Mouse (Mus musculus) adrenal gland (tissue): ENCODE measurements around the gene a.
"Not testable (repeated sequence)": the region's sequence is repeated elsewhere in the genome, so short reads cannot be mapped to it uniquely, and the experiment has no call there.

Source experiments
- intact Hi-C: fragments of 180-260 bp; cut with DNase I; formaldehyde crosslinking; loops from one replicate; pipeline ENCODE4 v1.15.1; 2025

The a gene

DNA sequence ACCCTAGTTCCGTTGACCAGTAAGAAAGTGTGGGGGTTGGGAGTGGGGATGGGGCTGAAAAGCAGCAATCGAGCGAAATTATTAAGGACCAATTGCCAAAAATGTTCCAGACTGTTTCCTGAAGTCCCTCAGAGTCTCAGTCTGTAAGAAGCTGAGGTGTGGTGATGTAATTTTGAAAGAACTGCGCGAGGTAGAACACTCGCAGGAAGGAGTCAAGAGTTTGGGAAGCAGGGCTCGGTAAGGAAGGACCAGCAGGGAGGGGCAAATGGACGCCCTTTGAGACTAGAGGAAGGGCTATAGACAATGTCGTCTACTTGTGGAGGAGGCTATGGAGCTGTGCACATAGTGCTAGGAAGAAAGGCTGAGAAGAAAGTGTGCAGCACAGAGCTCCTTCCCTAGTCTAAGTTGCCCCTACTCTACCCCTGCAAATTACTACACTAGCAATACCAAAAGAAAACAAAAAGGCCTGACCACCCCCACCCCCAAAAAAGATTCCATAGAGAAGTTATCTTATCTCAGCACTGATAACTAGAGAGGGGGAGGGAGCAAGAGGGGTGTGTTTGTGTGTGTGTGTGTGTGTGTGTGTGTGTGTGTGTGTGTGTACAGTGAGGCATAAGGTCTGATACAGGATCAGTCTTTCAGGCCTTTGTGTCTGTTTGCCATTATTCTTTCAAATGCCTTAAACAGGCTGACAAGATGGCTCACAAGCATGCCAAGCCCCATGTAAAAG, 260.6 kb downstream of the a start:
- intact Hi-C loops = no loop called here

DNA sequence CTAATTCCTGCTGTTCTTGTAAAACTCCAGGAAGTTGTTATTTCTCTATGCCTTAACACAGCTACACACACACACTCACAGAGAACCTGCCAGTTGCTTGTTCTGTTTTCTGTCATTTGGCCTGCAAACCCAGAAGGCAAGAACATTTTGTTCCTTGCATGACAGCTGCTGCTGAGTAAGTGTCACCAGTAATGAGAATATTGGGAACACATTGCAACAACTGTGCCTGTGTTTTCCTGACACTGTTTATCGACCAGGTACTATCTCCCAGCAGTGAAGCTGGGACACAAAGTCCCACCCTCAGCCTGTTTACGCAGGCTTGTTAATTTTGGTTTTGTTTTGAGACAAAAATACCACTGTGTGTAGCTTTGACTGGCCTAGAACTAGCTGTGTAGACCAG, 261.5 kb downstream of the a start:
- intact Hi-C loops = no loop called here

DNA sequence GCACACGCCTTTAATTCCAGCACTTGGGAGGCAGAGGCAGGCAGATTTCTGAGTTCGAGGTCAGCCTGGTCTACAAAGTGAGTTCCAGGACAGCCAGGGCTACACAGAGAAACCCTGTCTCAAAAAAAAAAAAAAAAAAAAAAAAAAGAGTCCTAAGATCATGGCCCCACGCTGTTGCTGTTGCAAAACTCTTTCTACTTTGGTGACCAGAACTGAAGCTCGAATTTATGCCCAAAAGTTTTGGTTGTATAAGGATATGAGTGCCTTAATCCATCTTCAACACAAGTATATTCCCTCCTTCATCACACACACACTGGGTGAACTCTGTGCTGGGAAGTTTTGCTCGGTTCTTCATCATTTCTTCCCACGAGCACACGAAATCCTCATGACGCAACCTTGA, 262.3 kb downstream of the a start:
- intact Hi-C loops = not testable (repeated sequence)

DNA sequence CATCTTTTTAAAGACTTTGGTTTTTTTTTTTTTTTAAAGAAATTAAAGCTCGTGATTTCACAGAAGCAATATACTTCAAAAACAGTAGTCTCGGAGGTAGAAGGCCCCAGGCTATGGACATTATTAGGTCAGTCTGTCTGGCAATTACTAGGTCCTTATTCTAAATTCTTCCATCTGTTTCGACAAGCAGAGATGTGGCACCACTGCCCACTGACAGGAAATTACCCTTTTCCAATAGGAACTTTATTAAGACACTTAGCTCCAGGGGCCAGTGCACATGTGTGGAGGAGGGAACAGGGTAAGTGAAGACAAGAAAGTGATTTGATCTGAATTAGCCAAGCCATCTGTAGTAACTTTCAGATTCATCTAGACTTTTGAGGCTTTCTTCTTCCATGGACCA, 263.5 kb downstream of the a start:
- intact Hi-C loops = no loop called here

DNA sequence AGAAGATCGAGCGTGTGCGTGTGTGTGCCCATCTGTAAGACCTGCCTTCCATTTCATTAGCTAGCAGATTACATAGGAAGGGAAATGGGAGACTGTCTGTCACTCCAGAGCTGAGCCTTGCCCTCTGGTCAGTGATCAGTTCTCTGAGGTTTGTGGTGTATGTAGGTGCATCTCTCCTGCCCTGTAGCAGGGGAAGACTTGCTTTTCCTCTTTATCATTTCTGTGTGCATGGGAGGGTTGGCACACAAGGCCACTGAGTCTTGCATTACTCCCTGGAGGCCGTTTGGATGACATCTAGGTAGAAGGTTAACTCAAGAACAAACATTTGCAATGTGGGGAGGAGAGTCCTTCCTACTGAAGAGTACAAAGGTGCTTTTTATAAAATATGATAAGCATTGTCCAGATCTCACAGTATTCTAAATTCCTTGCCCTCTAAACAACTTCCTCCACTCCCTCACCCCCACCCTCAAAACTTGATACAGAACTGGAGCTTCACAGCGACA, 264.9 kb downstream of the a start:
- intact Hi-C loops = no loop called here

DNA sequence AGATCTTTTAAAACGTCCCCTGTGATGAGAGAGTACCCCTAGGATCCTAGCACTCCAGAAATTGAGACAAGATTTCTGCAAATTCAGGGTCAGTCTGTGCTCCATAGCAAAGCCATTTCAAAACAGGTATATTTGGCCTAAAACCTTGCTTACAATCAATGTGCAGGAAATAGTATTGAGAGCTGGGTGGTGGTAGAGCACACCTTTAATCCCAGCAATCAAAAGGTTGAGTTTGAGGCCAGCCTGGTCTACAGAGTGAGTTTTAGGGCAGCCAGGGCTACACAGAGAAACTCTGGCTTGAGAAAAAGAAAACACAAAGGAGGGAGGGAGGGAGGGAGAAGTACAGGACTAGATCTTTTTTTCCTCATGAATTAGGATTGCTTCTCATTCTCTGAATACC, 266.2 kb downstream of the a start:
- intact Hi-C loops = no loop called here

DNA sequence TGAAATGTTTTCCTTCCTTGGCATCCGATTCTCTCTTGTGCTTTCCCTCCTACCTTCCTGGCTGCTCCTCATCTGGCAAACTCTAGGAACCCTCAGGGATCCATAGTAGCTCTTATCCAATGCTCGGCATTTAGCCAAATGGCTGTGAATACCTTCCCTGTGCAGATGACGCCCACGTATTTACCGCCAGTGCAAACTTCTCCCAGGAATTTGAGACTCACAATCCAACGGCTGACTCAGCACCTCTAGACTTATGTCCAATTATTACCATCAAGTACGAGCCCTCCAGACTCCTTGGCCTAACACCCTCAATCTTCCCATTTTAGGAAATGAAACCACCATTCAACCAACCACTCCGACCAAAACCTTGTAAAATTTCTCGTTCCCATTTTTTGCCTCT, 279.8 kb downstream of the a start:
- intact Hi-C loops = no loop called here

DNA sequence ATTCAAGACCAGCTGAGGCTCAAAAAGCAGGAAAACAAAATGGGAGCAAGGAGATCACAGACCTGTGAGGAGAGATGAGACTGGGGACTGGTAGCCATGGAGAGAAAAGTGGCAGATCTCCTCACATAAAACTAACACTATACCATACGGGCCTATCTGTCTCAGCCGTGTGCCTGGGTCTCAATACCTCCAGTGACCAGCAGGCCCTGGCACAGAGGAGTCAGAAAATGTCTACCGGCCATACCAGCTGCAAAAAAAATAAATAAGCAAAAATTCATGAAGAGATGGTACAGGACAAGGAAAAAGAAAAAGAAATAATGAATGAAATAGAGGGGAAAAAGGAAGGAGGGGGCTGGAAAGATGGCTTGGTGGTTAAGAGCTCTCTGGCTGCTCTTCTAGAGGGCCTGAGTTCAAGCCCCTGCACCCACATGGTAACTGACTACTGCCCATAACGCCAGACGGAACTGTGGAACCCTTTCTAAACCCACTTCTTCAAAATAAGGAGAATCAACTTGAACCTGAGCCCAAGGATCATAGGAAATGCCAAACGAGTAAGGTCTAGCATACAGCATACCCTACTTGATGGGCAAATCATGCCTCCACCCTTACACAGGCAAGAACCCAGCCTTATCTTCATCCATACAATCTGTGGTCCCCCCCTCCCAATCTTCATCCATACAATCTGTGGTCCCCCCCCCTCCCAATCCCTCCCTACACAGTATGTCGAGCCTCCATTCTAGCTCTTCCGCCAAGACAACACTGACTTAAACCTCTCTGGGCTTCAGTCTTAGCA, 281.3 kb downstream of the a start:
- intact Hi-C loops = no loop called here

DNA sequence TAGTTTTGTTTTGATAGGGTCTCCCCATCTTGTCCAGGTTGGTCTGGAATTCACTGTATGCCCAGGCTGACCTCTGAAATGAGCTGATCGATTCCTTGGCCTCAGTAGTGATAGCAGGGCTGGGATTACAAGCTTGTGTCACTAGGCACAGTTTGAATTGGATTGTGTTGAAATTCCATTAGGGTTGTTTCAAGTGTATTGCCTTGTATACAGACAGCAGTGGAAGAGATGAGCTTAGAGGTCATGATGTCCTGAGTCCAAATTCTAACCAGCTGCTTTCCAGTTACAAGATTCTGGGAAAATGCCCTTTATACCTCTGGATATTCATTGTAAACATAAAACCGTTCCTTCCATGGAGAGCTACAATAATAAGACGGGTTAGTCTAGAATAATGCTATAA, 282.1 kb downstream of the a start:
- intact Hi-C loops = no loop called here

DNA sequence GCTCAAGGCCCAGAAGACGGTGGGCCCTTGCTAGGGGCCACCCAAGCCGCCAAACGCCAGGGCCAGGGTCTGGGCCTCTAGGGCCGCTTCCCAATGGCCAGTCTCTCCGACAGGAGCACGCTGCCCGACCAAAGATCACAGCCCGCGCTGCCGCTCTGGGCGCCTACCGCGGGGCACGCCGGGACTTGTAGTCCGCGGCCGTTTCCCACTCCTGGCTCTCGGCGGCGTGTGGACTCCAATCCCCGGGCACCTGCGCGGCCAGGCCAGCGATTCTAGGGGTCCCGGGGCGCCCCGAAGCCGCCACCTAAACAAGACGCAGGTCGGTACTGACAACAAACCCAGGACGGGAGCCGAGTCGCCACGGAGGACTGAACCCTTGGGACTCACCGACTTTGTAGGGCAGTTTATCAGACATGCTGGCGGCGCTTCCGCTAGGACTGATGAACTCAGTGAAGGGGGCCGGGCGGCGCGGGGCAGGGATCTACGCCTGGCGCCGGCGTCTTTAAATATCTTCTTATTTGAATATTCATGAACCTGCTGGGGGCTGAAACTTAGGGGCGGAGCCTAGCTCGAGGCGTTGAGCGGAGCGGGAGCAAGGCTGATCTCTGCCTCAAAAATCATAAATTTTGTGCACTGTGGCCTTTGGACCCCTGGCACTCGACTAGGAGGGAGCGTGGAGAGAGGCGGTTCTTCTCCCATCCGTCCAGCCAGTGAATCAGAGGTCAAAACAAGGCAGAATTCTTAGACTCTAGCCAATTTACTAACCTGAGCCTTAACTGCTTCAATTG, 283.0 kb downstream of the a start, which contains the start of gene Ahcy:
TSS of gene Ahcy (minus strand) at position 520 of the 788 bp plus-strand sequence.
- intact Hi-C loops = no loop called here

DNA sequence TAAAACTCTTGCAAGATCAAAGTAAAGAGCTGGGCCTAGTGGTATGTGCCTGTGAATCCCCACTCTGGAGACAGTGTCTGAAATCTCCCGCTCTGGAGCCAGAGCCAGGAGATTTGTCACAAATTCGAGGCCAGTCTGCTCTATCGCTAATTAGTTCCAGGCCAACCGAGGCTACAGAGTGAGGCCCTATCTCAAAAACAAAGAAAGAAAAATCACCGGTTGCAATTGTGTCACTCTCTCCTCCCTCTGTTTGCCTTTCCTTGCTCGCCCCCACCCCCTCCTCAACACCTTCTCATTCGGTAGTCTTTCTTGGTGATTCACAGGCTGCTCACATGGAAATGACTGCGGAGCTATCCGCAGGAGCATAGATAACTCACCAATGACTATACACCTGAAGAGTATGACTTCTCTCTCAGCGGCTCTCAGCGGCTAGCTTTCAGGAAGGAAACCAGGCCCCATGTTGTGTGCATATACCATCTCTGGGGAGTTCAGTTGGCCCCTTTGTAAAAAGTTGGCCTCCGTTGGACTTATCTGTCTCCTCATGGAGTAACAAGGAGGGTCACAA, 283.6 kb downstream of the a start:
- intact Hi-C loops = no loop called here

DNA sequence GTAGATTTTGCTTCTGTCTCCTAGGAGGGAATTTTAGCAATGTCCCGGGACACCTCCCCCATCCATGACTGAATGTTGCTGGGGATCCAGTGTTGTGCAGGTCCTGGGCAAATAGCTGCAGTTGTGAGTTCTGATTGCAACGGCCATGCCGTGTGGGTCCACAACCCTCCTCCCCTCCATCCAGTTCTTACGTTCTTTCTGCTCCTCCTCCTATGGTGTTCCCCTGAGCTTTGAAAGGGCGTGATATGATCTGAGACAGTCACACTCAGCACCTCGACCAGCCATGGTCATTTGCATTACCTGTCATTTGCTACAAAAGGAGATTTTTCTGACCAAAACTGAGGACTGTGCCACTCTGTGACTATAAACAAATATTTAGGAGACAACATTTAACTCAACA, 284.4 kb downstream of the a start:
- intact Hi-C loops = no loop called here

DNA sequence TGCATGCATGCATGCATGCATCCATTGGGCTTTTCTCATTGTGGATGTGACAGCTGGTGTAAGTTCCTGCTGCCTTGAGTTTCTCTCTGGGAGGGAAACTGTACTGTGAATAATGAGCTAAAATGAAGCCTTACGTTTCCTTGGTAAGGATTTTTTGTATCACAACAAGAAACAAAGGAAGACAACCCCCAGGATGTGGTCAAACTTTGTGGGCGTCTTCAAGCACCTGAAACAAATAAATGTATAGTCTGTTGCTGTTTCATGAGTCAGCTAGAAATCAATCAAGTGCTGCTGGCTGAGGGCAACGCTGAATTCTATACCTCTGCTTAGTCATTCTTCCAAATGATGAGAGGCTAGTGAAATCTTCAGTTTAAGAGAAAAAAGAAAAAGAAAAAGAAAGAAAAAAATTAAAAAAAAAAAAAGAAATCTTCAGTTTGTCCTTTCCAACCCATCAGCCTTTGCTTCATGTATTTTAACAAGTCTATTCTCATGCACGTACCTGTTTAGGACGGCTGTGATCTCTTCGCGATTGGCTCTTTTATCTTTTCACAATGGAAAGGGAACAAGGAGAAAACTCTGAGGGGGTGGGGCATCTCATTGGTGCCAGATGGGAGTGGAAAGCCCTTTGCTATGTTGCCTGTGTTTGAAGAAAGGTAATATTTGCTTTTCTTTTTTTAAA, 288.4 kb downstream of the a start:
- intact Hi-C loops = loop anchor here (5.0 kb wide), 2 partner anchors 93 to 113 kb away; no protein-coding TSS in a partner anchor

DNA sequence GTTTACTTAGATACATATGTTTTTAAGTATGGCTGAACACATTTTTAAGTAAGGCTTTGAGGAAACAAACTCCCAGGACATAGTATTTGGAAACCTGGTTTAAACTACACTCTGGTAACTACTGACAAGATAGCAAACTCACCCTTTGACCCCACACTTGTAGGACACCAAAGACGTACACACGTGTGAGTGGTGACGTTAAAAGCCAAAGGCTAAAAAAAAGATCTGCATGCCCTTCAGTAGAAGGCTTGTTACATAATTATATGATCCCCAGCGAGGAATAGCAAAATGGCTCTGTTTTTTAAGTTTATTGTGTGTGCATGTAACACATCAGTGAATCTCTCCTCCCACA, 289.0 kb downstream of the a start:
- intact Hi-C loops = loop anchor here (5.0 kb wide), 2 partner anchors 92 to 112 kb away; no protein-coding TSS in a partner anchor

DNA sequence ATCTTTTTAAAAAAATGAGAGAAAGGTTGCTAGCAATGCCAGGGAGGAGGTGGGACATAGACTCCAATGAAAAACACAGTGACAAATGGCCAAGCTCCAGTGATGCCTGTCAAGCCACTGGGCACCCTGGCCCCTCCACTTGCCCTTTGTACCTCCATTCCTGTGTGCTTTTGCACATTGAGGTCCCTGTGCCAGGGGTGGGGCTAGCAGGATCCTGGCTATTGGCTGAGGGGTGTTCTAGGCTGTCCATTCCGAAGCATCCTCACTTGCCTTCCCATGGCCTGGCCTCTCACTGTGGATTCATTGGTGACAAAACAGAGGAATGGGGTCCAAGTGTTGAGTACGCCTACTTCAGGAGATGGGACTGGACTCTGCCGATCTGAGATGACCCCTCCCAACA, 289.9 kb downstream of the a start:
- intact Hi-C loops = loop anchor here (5.0 kb wide), 2 partner anchors 91 to 111 kb away; no protein-coding TSS in a partner anchor

DNA sequence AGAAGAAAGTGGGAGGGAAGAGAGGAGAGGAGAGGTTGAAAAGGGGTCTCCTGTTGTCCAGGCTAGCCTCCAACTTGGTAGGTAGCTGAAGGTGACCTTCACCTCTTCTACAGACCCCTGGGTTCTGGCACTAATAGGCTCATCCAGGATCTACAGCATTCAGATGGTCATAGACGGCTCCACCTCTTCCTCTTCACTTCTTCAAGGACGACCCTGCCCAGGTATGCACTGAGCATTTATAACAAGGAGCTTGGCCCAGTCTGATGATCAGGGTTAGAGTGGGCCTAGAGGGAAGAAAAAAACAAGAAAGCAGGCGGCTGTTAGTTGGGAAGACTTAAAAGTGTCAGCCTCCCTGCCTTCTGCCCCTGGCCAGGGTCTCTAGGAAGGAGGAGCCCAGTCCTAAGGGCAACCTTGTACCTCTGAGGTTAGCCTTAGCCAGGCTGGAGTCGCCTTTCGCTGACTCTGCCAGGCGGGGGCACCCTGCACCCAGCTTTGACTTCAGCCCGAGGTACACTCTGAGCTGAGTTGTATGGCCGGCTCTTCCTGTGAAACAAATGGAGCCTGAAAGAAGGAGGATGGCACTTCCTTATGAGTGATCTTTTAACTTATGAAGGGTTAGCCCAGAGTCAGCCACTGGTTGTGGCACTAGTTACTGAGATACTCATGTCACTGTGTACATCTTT, 291.1 kb downstream of the a start:
- intact Hi-C loops = loop anchor here (5.0 kb wide), 2 partner anchors 90 to 110 kb away; no protein-coding TSS in a partner anchor

DNA sequence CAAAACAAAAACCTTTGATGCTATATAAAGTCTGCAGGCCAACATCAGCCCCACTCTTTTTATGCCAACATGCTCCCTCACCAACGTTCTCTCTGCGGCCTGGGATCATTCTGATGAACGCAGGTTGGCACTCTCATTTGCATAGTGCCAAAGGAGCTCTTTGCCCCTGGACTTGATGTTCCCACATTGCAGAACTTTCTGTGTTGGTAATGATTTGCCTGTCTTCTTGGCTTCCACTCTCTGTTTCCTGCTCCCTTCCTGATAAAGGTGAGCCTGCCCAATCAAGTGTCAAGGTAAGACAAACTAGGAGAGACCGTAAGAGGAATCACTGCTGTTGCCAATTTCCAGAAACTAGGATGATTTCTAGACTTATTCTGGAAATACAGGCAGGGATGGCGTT, 293.3 kb downstream of the a start:
- intact Hi-C loops = loop anchor here (5.0 kb wide), 2 partner anchors 88 to 108 kb away; no protein-coding TSS in a partner anchor

DNA sequence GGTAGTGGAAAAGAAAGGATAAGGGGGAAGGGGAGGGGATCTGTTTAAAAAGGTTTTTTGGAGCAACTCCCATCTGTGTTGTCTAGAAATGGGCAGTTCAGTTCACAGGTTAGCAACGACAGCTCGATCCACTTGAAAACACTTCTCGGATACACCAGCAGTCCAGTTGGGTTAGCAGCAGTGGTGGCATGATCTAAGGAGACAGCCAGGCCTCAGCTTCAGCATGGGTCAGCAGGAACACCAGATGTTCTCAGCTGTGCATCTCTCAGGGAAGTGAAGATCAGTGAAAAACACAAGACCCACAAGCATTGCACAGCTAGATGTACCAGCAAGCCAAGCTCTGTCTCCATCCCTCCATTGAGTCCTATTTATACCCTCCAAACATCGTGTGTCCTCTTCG, 295.1 kb downstream of the a start:
- intact Hi-C loops = no loop called here

DNA sequence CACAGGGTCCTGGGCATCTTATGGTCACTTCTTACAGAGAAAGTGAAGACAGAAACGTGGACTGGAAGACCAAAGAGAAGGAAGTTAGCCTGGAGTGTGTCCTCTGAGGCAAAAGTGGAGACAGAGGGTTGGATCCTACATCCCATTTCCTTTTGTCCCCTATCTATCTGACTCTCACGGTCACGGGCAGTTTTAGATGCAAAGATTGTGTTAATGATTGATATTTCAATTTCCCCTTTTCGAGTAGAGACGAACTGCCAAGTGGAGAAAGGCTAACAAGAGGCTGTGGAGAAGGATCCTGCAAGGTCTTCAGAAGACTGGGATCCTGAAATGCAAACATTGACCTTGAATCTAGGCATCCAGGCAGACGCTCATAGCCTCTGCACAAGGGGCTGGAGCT, 297.1 kb downstream of the a start:
- intact Hi-C loops = no loop called here
